Mouse (Mus musculus): ENCODE measurements around the gene Slit3. TPM values are rescaled to one million over a fixed set of nuclear protein-coding genes. Genes with fewer than 3 reads are reported as not detected.

Gene Slit3
- total and polyA plus RNA-seq, 3 experiments, result 0.55 to 4.8 (median 2.8) TPM

DNA sequence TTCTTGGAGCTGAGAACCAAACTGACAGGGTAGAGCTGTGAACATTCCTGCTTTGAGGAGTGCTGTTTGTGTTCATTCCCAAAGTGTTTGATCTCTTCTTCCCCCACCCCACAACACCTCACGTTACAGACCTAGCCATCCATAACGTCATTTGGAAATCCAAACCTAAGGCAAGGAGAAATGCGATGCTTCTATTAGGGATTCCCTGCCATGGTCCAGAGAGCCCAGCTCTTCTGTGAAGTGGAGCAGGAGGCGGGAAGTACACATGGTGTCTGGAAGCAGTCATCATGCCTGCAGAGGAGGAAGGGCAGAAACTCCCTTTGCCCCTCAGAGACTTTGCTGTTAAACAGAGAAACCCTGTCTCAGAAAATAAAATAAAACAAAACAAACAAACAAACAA lies 555.7 kb downstream of the Slit3 start:
- no peak overlapping the region for H3K27ac ChIP-seq (ENCODE audit: insufficient read depth, low read depth)
- no peaks in the 10 kb centered on the region for H3K4me1 ChIP-seq (ENCODE audit: control insufficient read depth in 1 of 2, insufficient read depth in 2 of 2)
- no peak for DNase-seq (ENCODE audit: extremely low read depth)
- no peaks in the 10 kb centered on the region for H3K79me2 ChIP-seq (replicated peaks; ENCODE audit: control insufficient read depth, extremely low read depth, insufficient read depth, poor library complexity, severe bottlenecking)
- no peak overlapping the region for H3K4me2 ChIP-seq (ENCODE audit: insufficient read depth, low read depth, poor library complexity, severe bottlenecking)
- H3K27me3 ChIP-seq (replicated peaks), result no peaks in the 10 kb centered on the region
- dilution Hi-C loops (cut with MboI; ENCODE audit: extremely low pct_ligation_motif_present, extremely low pct_unique_long_range_greater_than_20kb, low sequenced_read_pairs), result no loop called here
- H3K36me3 ChIP-seq (replicated peaks in 1 of 2; ENCODE audit: control insufficient read depth in 1 of 2, insufficient read depth in 1 of 2, low read length in 1 of 2), result peaks cover 0 to 62% of the 10 kb centered on the region in 2 experiments
- TF ChIP-seq CTCF (conservative IDR thresholded peaks at IDR 0.05 in 1 of 2, IDR thresholded peaks at IDR 0.05 in 1 of 2; ENCODE audit: low read depth in 2 of 2, low read length in 2 of 2) (no peak), E2F4 (IDR thresholded peaks at IDR 0.05; ENCODE audit: insufficient replicate concordance, low read depth, low read length) (no peak), MEF2A (IDR thresholded peaks at IDR 0.05; ENCODE audit: borderline replicate concordance, low read depth, low read length) (no peak), MAX (IDR thresholded peaks at IDR 0.05; ENCODE audit: low read length) (no peak), SIN3A (IDR thresholded peaks at IDR 0.05; ENCODE audit: low read length) (no peak), POLR2AphosphoS2 (IDR thresholded peaks at IDR 0.05; ENCODE audit: low read depth, low read length) (no peak), NELFE (IDR thresholded peaks at IDR 0.05; ENCODE audit: low read depth, low read length) (no peak), USF1 (IDR thresholded peaks at IDR 0.05; ENCODE audit: low read depth, low read length) (no peak), MXI1 (IDR thresholded peaks at IDR 0.05; ENCODE audit: low read depth, low read length) (no peak), USF2 (conservative IDR thresholded peaks at IDR 0.05; ENCODE audit: low read depth, low read length) (no peak), IRF4 (IDR thresholded peaks at IDR 0.05; ENCODE audit: low read depth, low read length) (no peak), ZNF384 (IDR thresholded peaks at IDR 0.05; ENCODE audit: low read depth, low read length) (no peak), PAX5 (IDR thresholded peaks at IDR 0.05; ENCODE audit: low read length) (no peak), BHLHE40 (IDR thresholded peaks at IDR 0.05; ENCODE audit: low read depth, low read length) (no peak), RAD21 (IDR thresholded peaks at IDR 0.05; ENCODE audit: low read depth, low read length) (no peak), NRF1 (IDR thresholded peaks at IDR 0.05; ENCODE audit: low read depth, low read length) (no peak)
- in situ Hi-C loops (cut with MboI; ENCODE audit: low pct_ligation_motif_present, low pct_unique_long_range_greater_than_20kb, low sequenced_read_pairs), result loop anchor here (25.0 kb wide), 2 partner anchors 311 to 789 kb away; partner anchors contain the start of gene Wwc1
- no peaks in the 10 kb centered on the region for H3K9me3 ChIP-seq (replicated peaks; ENCODE audit: low read length)
- H3K4me3 ChIP-seq (replicated peaks in 1 of 3; ENCODE audit: low read depth in 2 of 3, low read length in 2 of 3, poor library complexity in 1 of 3), result no peak overlapping the region
- H3K9ac ChIP-seq (ENCODE audit: insufficient read depth, low read depth), result no peak overlapping the region

DNA sequence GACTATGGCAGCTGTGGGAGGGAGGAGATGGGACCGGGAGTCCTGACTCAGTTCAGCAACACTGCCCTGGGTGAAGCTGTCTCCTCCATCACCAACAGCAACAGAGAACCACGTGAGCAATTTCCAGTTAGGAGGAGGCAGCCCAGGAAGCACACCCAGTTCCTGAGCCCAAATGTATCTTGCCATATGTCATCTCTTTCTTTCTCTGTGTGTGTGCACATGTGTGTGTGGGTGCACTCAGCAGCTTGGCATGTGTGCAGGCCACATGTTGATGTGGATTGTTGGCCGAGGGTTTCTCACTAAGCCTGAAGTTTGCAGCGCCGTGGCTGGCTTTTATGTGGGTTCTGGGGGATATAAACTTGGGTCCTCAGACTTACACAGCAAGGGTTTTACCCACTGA lies 559.0 kb downstream of the Slit3 start:
- TF ChIP-seq IRF4 (IDR thresholded peaks at IDR 0.05; ENCODE audit: low read depth, low read length) (no peak), MXI1 (IDR thresholded peaks at IDR 0.05; ENCODE audit: low read depth, low read length) (no peak), JUN (IDR thresholded peaks at IDR 0.05; ENCODE audit: insufficient read depth, low read depth, low read length) (no peak), E2F4 (IDR thresholded peaks at IDR 0.05; ENCODE audit: insufficient replicate concordance, low read depth, low read length) (no peak), UBTF (IDR thresholded peaks at IDR 0.05; ENCODE audit: low read depth, low read length) (no peak), NELFE (IDR thresholded peaks at IDR 0.05; ENCODE audit: low read depth, low read length) (no peak), ZMIZ1 (IDR thresholded peaks at IDR 0.05; ENCODE audit: low read depth, low read length) (no peak)
- Histone ChIP-seq H3K79me2 (replicated peaks; ENCODE audit: control insufficient read depth, extremely low read depth, insufficient read depth, poor library complexity, severe bottlenecking) (no peaks in the 10 kb centered on the region), H3K4me2 (ENCODE audit: insufficient read depth, low read depth, poor library complexity, severe bottlenecking) (no peak overlapping the region), H3K4me3 (replicated peaks in 1 of 3; ENCODE audit: low read depth in 2 of 3, low read length in 2 of 3, poor library complexity in 1 of 3) (no peak overlapping the region), H3K27me3 (replicated peaks) (no peaks in the 10 kb centered on the region), H3K9ac (ENCODE audit: insufficient read depth, low read depth) (no peak overlapping the region), H3K27ac (ENCODE audit: insufficient read depth, low read depth) (no peak overlapping the region), H3K36me3 (replicated peaks in 1 of 2; ENCODE audit: control insufficient read depth in 1 of 2, insufficient read depth in 1 of 2, low read length in 1 of 2) (peaks cover 0 to 65% of the 10 kb centered on the region in 2 experiments), H3K9me3 (replicated peaks; ENCODE audit: low read length) (no peaks in the 10 kb centered on the region), H3K4me1 (ENCODE audit: control insufficient read depth in 1 of 2, insufficient read depth in 2 of 2) (no peaks in the 10 kb centered on the region)
- in situ Hi-C loops (cut with MboI; ENCODE audit: low pct_ligation_motif_present, low pct_unique_long_range_greater_than_20kb, low sequenced_read_pairs) (loop anchor here (25.0 kb wide), 2 partner anchors 307 to 793 kb away; partner anchors contain the start of gene Wwc1), dilution Hi-C loops (cut with MboI; ENCODE audit: extremely low pct_ligation_motif_present, extremely low pct_unique_long_range_greater_than_20kb, low sequenced_read_pairs) (no loop called here)
- DNase-seq (ENCODE audit: extremely low read depth), result no peak
